Mouse (Mus musculus): ENCODE data around the gene Fosb. TPM values are rescaled to one million over a fixed set of nuclear protein-coding genes. Genes with fewer than 3 reads are reported as not detected.
A peak's percentile ranks its signal among the peaks of the same experiment; 100 is the strongest.

Gene Fosb
- polyA plus RNA-seq, 1 experiment from 2014 or later = not detected

DNA sequence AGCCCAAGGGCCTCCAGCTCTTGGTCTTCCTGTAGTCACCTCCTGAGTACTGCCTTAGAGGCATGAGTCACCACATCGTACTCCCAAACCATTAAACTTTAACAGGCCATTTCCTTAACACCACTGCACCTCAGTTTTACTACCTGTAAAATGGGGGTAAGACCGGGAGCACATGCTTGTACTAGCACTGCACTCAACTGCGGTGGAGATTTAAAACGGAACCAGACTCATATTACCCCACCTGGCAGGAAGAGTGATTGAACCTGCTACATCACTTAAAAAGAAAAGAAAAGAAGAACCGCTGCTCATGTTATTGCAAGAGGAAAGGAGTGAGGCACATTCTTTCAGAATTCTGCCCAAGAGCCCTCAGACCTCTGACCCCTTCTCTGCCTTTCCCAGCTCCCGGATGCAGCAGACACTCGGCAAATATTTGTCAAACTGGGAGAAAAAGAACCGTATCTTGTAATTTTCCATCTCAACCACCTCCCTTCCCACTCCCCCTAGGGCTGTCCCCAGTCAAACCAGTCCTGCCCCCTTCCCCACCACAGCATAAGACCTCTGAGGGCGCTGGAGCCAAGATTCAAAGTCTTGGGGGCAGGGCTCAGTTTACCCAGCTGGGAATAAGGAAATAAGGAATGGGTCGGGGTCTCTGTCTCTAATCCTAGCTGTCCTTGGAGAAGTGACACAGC is 40.7 kb downstream of the Fosb start:
- WGBS = 43% methylated on average over 10 of the region's 10 CpGs
- Histone ChIP-seq H3K9ac (peak overlapping the region; percentile 75), H3K27me3 (no peaks in the 10 kb centered on the region; the same call in 1 of the 2 replicates), H3K4me1 (peaks cover 34% of the 10 kb centered on the region), H3K36me3 (peaks cover 11% of the 10 kb centered on the region), H3K9me3 (replicated peaks) (no peaks in the 10 kb centered on the region), H3K4me3 (peak overlapping the region; percentile 97), H3K27ac (0 out of 2 replicates have a peak overlapping the region, but pooled peaks have one; percentile 48), H3K4me2 (replicated peaks) (peak overlapping the region; percentile 92)
- no peak for ATAC-seq (ENCODE audit: low FRiP score)

DNA sequence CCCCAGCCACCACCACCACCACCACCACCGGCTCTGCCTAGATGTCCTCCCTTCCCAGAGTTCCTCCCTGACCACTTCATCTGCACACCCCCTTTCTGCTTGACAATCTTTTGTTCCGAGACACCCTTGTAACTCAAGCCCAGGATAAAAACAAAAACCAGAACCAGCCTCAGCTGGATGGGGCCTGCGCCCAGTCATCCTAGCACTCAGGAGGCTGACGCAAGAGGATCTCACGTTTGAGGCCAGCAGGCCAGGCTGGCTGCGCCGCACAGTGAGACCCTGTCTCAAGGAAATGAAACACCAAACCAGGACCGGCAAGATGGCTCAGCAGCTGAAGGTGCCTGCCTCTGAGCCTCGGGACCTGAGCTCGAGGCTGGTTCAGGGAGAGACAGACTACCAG is 42.8 kb downstream of the Fosb start:
- H3K4me2 ChIP-seq (replicated peaks) = no peak overlapping the region
- H3K9me3 ChIP-seq (replicated peaks) = no peaks in the 10 kb centered on the region
- H3K4me3 ChIP-seq = no peak overlapping the region
- no peak for ATAC-seq (ENCODE audit: low FRiP score)
- no peaks in the 10 kb centered on the region for H3K27me3 ChIP-seq
- no peak overlapping the region for H3K27ac ChIP-seq
- H3K4me1 ChIP-seq = peaks cover 34% of the 10 kb centered on the region
- WGBS = 78% methylated on average over 10 of the region's 10 CpGs
- H3K9ac ChIP-seq = 0 out of 2 replicates have a peak overlapping the region, but pooled peaks have one; percentile 2
- H3K36me3 ChIP-seq = peaks cover 32% of the 10 kb centered on the region

- no peak overlapping the region; the same call in 1 of the 2 replicates for H3K9ac ChIP-seq
- H3K9me3 ChIP-seq (replicated peaks) = no peaks in the 10 kb centered on the region
- no peak overlapping the region for H3K4me2 ChIP-seq (replicated peaks)
- WGBS = 90% methylated on average over 10 of the region's 10 CpGs
- H3K4me1 ChIP-seq = peaks cover 34% of the 10 kb centered on the region
- no peaks in the 10 kb centered on the region for H3K27me3 ChIP-seq
- ATAC-seq (ENCODE audit: low FRiP score) = no peak
- no peak overlapping the region for H3K4me3 ChIP-seq
- H3K36me3 ChIP-seq = peaks cover 39% of the 10 kb centered on the region
- no peak overlapping the region for H3K27ac ChIP-seq
Observed at GRCm38 (mm10) chr7:19265928-19266822, 43.7 kb downstream of the Fosb start.

DNA sequence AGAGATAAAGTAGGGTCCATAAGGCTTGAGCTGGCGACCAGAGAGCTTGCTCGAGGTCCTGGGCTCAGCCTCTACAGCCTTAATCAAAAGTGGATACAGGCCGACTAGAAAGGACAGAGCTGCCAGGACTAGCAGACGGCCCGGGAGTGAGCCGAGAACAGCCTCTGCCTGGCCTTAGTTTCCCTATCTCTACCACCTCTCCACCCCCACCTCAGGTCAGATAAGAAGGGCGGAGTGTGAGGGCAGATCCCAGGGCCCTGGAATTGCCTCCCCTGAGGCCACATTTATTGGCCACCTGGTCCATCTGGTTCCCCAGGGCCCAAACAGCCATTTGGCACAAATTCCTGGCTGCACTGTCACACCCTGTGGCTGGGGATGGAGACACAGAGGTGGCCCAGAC is 44.7 kb downstream of the Fosb start:
- peaks cover 25% of the 10 kb centered on the region for H3K4me1 ChIP-seq
- 83% methylated on average over 7 of the region's 7 CpGs for WGBS
- no peak overlapping the region for H3K4me2 ChIP-seq (replicated peaks)
- H3K27me3 ChIP-seq = no peaks in the 10 kb centered on the region
- H3K4me3 ChIP-seq = no peak overlapping the region
- H3K27ac ChIP-seq = no peak overlapping the region
- peaks cover 48% of the 10 kb centered on the region for H3K36me3 ChIP-seq
- H3K9ac ChIP-seq = no peak overlapping the region
- ATAC-seq (ENCODE audit: low FRiP score) = no peak
- H3K9me3 ChIP-seq (replicated peaks) = no peaks in the 10 kb centered on the region

DNA sequence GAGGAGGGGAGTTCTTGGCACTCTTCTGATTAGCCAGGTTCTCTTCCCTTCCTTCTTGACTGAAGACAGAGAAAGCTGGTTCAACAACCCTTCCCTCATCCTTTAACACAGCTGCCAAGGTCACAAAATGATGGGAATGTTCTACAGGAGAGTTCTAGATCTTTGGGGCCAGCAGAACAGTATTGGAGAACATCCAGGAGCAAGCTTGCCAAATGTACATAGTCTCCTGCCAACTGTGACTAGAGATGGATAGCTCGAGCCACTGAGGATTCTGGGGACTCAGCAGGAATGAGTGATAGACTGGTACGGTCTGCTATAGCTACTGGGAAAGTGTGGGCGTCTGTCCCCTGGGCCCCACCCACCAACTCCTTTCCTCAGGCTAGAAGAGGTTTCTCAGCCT is 51.5 kb downstream of the Fosb start:
- H3K9me3 ChIP-seq (replicated peaks) = no peaks in the 10 kb centered on the region
- ATAC-seq (ENCODE audit: low FRiP score) = no peak
- H3K27ac ChIP-seq = no peak overlapping the region
- H3K36me3 ChIP-seq = peaks cover 72% of the 10 kb centered on the region
- no peaks in the 10 kb centered on the region for H3K27me3 ChIP-seq
- H3K4me1 ChIP-seq = no peaks in the 10 kb centered on the region
- 87% methylated on average over 3 of the region's 3 CpGs for WGBS
- no peak overlapping the region for H3K4me2 ChIP-seq (replicated peaks)
- H3K9ac ChIP-seq = no peak overlapping the region
- H3K4me3 ChIP-seq = no peak overlapping the region

DNA sequence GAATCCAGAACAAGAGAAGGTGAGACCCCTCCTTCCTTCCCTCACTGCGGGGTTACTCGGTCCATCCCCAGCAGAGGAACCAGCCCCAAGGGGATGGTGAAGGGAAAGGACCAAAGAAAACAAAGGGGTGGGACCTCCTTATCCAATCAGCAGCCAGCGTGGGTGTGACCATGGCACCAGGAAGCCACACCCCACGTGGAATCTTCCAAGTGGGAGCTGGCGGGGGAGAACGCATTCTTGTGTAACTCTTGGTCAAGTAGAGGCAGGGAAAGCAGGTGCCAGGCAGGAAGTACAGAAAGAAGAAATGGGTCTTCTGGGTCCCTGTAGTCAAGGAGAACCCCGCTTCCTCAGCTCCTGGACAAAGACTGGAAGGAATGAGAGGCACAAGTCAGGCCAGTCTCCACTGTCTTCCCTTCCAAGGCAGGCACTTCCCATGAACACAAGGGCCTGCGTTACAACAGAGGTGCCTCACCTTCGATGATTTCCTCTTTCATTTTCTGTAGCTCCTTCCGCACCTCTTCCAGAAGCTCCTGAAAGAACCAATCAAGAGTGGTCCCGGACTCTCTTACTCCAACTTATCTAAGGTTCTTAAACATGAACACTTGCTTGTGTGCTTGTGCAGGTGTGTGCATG is 52.3 kb downstream of the Fosb start:
- 42% methylated on average over 11 of the region's 11 CpGs for WGBS

GRCm38 (mm10) chr7:19256567-19256966 is 53.3 kb downstream of the Fosb start:
- Histone ChIP-seq H3K4me2 (replicated peaks) (no peak overlapping the region), H3K4me1 (no peaks in the 10 kb centered on the region), H3K4me3 (no peak overlapping the region), H3K9ac (no peak overlapping the region), H3K27ac (no peak overlapping the region), H3K27me3 (no peaks in the 10 kb centered on the region), H3K9me3 (replicated peaks) (no peaks in the 10 kb centered on the region), H3K36me3 (peaks cover 55% of the 10 kb centered on the region)
- no peak for ATAC-seq (ENCODE audit: low FRiP score)
- WGBS = 88% methylated on average over 7 of the region's 7 CpGs

More for the DNA sequence above, 52.3 kb downstream of the Fosb start:
- H3K36me3 ChIP-seq = peaks cover 64% of the 10 kb centered on the region
- no peaks in the 10 kb centered on the region for H3K9me3 ChIP-seq (replicated peaks)
- no peak overlapping the region for H3K27ac ChIP-seq
- H3K4me3 ChIP-seq = no peak overlapping the region
- H3K4me2 ChIP-seq (replicated peaks) = no peak overlapping the region
- H3K4me1 ChIP-seq = no peaks in the 10 kb centered on the region
- ATAC-seq (ENCODE audit: low FRiP score) = peak; percentile 67; the same call in 1 of the 2 replicates
- no peaks in the 10 kb centered on the region for H3K27me3 ChIP-seq
- H3K9ac ChIP-seq = no peak overlapping the region

- Histone ChIP-seq H3K9ac (no peak overlapping the region), H3K4me1 (no peaks in the 10 kb centered on the region), H3K27me3 (no peaks in the 10 kb centered on the region), H3K36me3 (peaks cover 45% of the 10 kb centered on the region), H3K4me2 (replicated peaks) (no peak overlapping the region), H3K27ac (no peak overlapping the region), H3K4me3 (no peak overlapping the region), H3K9me3 (replicated peaks) (no peaks in the 10 kb centered on the region)
- ATAC-seq (ENCODE audit: low FRiP score) = no peak
- 85% methylated on average over 17 of the region's 17 CpGs for WGBS
Observed at GRCm38 (mm10) chr7:19255395-19255794, 54.5 kb downstream of the Fosb start.

DNA sequence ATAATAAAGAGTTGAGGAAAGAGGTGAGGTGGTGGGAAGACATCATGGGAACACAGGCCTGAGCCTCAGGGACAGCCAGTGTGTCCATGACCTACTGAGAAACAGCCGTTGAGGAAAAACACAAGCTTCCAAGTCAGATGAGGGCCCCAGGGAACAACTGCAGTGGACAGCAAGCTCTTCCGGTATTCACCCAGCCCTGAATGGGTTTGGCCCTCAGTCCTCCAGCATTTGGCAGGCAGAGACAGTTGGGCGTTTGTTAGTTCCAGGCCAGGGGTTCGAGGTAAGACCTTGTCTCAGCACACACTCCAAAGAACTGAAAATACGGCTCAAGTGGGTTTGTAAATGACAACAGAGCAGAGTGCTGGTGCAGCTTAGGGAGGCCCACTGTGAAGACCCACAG is 56.4 kb downstream of the Fosb start:
- Histone ChIP-seq H3K9me3 (replicated peaks) (no peaks in the 10 kb centered on the region), H3K4me3 (no peak overlapping the region), H3K27me3 (no peaks in the 10 kb centered on the region), H3K9ac (no peak overlapping the region), H3K27ac (no peak overlapping the region), H3K4me2 (replicated peaks) (no peak overlapping the region), H3K4me1 (no peaks in the 10 kb centered on the region), H3K36me3 (peaks cover 27% of the 10 kb centered on the region)
- WGBS = 66% methylated on average over 5 of the region's 5 CpGs
- ATAC-seq (ENCODE audit: low FRiP score) = no peak

Other genes with a start within 250 kb of the Fosb start
- gene Dmwd, start 233.8 kb downstream of the Fosb start, polyA plus RNA-seq (2016; fragmentation: Nextera tagmentation; extraction: Ambion mirVana) = 20.1 and 23.6 TPM in 2 replicates
- gene Dmpk, start 226.2 kb downstream of the Fosb start, polyA plus RNA-seq (2016; fragmentation: Nextera tagmentation; extraction: Ambion mirVana) = 13.4 and 14.6 TPM in 2 replicates
- 9.1 and 9.7 TPM in 2 replicates for gene Six5, start 215.5 kb downstream of the Fosb start, polyA plus RNA-seq (2016; fragmentation: Nextera tagmentation; extraction: Ambion mirVana)
- 1.8 TPM in 2 replicates for gene Gm4969, start 191.7 kb downstream of the Fosb start, polyA plus RNA-seq (2016; fragmentation: Nextera tagmentation; extraction: Ambion mirVana)
- 20.9 TPM in 2 replicates for gene Fbxo46, start 190.2 kb downstream of the Fosb start, polyA plus RNA-seq (2016; fragmentation: Nextera tagmentation; extraction: Ambion mirVana)
- 21.2 and 22.8 TPM in 2 replicates for gene Qpctl, start 160.8 kb downstream of the Fosb start, polyA plus RNA-seq (2016; fragmentation: Nextera tagmentation; extraction: Ambion mirVana)
- 118 and 122 TPM in 2 replicates for gene Snrpd2, start 160.3 kb downstream of the Fosb start, polyA plus RNA-seq (2016; fragmentation: Nextera tagmentation; extraction: Ambion mirVana)
- gene Gipr, start 143.9 kb downstream of the Fosb start, polyA plus RNA-seq (2016; fragmentation: Nextera tagmentation; extraction: Ambion mirVana) = 1.4 and 2.0 TPM in 2 replicates
- gene Eml2, start 133.6 kb downstream of the Fosb start, polyA plus RNA-seq (2016; fragmentation: Nextera tagmentation; extraction: Ambion mirVana) = 6.1 and 7.2 TPM in 2 replicates
- gene Gpr4, start 97.5 kb downstream of the Fosb start, polyA plus RNA-seq (2016; fragmentation: Nextera tagmentation; extraction: Ambion mirVana) = 2.2 and 2.4 TPM in 2 replicates
- 41.1 and 41.7 TPM in 2 replicates for gene Opa3, start 81.7 kb downstream of the Fosb start, polyA plus RNA-seq (2016; fragmentation: Nextera tagmentation; extraction: Ambion mirVana)
- 52.7 and 60.3 TPM in 2 replicates for gene Vasp, start 38.2 kb downstream of the Fosb start, polyA plus RNA-seq (2016; fragmentation: Nextera tagmentation; extraction: Ambion mirVana)
- 0.17 TPM in 1 of 2 replicates, not detected in the other for gene Ppm1n, start 30.0 kb downstream of the Fosb start, polyA plus RNA-seq (2016; fragmentation: Nextera tagmentation; extraction: Ambion mirVana)
- gene Rtn2, start 27.4 kb downstream of the Fosb start, polyA plus RNA-seq (2016; fragmentation: Nextera tagmentation; extraction: Ambion mirVana) = 67.8 and 68.0 TPM in 2 replicates
- 95.6 and 96.8 TPM in 2 replicates for gene Ercc1, start 34.7 kb upstream of the Fosb start, polyA plus RNA-seq (2016; fragmentation: Nextera tagmentation; extraction: Ambion mirVana)
- 17.3 and 20.4 TPM in 2 replicates for gene Cd3eap, start 49.4 kb upstream of the Fosb start, polyA plus RNA-seq (2016; fragmentation: Nextera tagmentation; extraction: Ambion mirVana)
- 4.7 and 5.5 TPM in 2 replicates for gene Ppp1r13l, start 49.7 kb upstream of the Fosb start, polyA plus RNA-seq (2016; fragmentation: Nextera tagmentation; extraction: Ambion mirVana)
- 21.3 and 24.6 TPM in 2 replicates for gene Ercc2, start 72.0 kb upstream of the Fosb start, polyA plus RNA-seq (2016; fragmentation: Nextera tagmentation; extraction: Ambion mirVana)
- gene Klc3, start 94.1 kb upstream of the Fosb start, polyA plus RNA-seq (2016; fragmentation: Nextera tagmentation; extraction: Ambion mirVana) = 3.2 and 4.1 TPM in 2 replicates
- gene Ckm, start 94.7 kb upstream of the Fosb start, polyA plus RNA-seq (2016; fragmentation: Nextera tagmentation; extraction: Ambion mirVana) = 0.23 and 0.34 TPM in 2 replicates
- 20.0 and 21.6 TPM in 2 replicates for gene Mark4, start 148.8 kb upstream of the Fosb start, polyA plus RNA-seq (2016; fragmentation: Nextera tagmentation; extraction: Ambion mirVana)
- gene Exoc3l2, start 153.3 kb upstream of the Fosb start, polyA plus RNA-seq (2016; fragmentation: Nextera tagmentation; extraction: Ambion mirVana) = 1.0 and 1.5 TPM in 2 replicates
- 4.6 and 4.8 TPM in 2 replicates for gene Bloc1s3, start 198.3 kb upstream of the Fosb start, polyA plus RNA-seq (2016; fragmentation: Nextera tagmentation; extraction: Ambion mirVana)
- 41.7 and 48.1 TPM in 2 replicates for gene Trappc6a, start 198.3 kb upstream of the Fosb start, polyA plus RNA-seq (2016; fragmentation: Nextera tagmentation; extraction: Ambion mirVana)
- gene Nkpd1, start 207.8 kb upstream of the Fosb start, polyA plus RNA-seq (2016; fragmentation: Nextera tagmentation; extraction: Ambion mirVana) = 0.23 TPM in 1 of 2 replicates, not detected in the other